Mouse (Mus musculus): ENCODE measurements around the gene Sf3b5. TPM values are rescaled to one million over a fixed set of nuclear protein-coding genes. Genes with fewer than 3 reads are reported as not detected.

Sf3b5 gene
- 36.6 and 43.4 TPM in 2 replicates for polyA plus RNA-seq (2015; fragmentation: Nextera tagmentation; extraction: Ambion mirVana)

DNA sequence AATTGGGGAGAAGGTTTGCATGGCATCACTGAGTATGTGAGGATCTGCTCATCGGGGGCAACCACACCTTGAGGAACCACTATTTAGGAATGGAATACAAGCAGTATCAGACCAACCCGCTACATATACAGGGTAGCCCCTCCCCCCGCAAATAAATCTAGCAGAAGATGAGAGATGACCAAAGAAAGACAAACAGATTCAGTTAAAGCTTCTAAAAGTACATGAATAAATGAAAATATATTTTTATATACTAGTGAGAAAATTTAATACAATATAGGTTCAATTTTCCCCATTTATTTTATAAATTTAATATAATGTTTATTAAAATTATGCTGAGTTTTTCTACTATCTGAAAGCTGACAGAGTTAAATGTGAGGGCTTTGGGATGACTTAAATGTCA lies at the start of gene Sf3b5:
Sf3b5 (plus strand) TSS at position 301 of the 400 bp plus-strand sequence.
- Histone ChIP-seq H3K4me1 (peaks cover 10% of the 10 kb centered on the region), H3K27ac (no peak within 1 kb of the TSS), H3K36me3 (no peaks in the 10 kb centered on the region), H3K27me3 (replicated peaks) (no peaks in the 10 kb centered on the region), H3K4me2 (no peak within 1 kb of the TSS), H3K9ac (no peak within 1 kb of the TSS), H3K4me3 (replicated peaks) (no peak within 1 kb of the TSS), H3K9me3 (no peaks in the 10 kb centered on the region)
- WGBS: 84% methylated on average over 3 of the region's 3 CpGs
- ATAC-seq (ENCODE audit: insufficient read depth, low FRiP score, low read depth): no peak

DNA sequence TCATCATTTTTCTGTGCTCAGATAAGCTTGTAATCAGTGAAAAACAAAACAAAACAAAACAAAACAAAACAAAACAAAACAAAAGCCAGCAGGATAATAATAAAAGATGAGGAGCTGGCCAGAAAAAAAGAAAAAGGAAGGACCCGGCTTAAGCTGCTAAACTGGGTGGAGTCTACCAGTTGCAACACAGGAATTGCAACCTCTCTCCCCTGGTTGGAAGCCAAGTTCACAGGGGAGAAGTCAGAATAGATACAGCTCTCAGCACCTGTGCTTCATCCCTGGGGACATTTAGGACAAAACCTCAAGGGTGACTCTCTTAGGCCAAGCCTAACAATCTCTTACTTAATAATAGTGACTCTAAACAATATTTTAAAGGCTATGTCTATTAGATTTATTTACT lies 49.3 kb upstream of the Sf3b5 start:
- no peak for ATAC-seq (ENCODE audit: insufficient read depth, low FRiP score, low read depth)
- Histone ChIP-seq H3K27ac (no peak overlapping the region), H3K4me3 (replicated peaks) (no peak overlapping the region), H3K4me2 (no peak overlapping the region), H3K9ac (no peak overlapping the region), H3K4me1 (no peaks in the 10 kb centered on the region), H3K36me3 (no peaks in the 10 kb centered on the region), H3K9me3 (no peaks in the 10 kb centered on the region), H3K27me3 (replicated peaks) (no peaks in the 10 kb centered on the region)
- 27% methylated on average over 1 of the region's 1 CpGs for whole genome bisulfite sequencing

- no peaks in the 10 kb centered on the region for H3K36me3 ChIP-seq
- no peaks in the 10 kb centered on the region for H3K4me1 ChIP-seq
- H3K4me3 ChIP-seq (replicated peaks): no peak overlapping the region
- no peaks in the 10 kb centered on the region for H3K9me3 ChIP-seq
- no peak overlapping the region for H3K9ac ChIP-seq
- WGBS: 72% methylated on average over 4 of the region's 4 CpGs
- ATAC-seq (ENCODE audit: insufficient read depth, low FRiP score, low read depth): no peak
- H3K27ac ChIP-seq: no peak overlapping the region
- H3K27me3 ChIP-seq (replicated peaks): no peaks in the 10 kb centered on the region
- no peak overlapping the region for H3K4me2 ChIP-seq
These were observed 47.9 kb upstream of the Sf3b5 start for GRCm38 (mm10) chr10:12957271-12957670.

DNA sequence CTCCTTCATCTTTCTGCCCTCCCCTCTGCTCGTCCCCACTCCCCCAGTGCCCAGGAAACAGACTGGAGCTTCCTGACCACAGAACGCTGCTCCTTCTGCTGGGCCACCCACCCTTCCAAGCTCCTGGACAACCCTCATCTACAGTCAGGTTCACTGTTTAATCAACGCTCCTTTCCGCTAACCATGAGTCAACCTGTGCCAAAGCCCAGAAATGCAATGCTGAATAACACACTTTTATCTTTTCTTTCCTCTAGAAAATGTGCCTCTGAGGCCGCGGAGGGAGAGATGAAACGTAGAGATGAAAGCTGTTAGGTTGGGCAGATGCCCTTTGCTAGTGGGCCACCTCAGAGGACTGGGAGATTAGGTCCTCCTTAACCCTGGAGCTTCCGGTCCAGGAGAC lies 43.6 kb upstream of the Sf3b5 start:
- Histone ChIP-seq H3K4me2 (no peak overlapping the region), H3K27me3 (replicated peaks) (no peaks in the 10 kb centered on the region), H3K4me3 (replicated peaks) (no peak overlapping the region), H3K9me3 (no peaks in the 10 kb centered on the region), H3K9ac (no peak overlapping the region), H3K36me3 (no peaks in the 10 kb centered on the region), H3K4me1 (no peaks in the 10 kb centered on the region), H3K27ac (no peak overlapping the region)
- no peak for ATAC-seq (ENCODE audit: insufficient read depth, low FRiP score, low read depth)
- WGBS: 78% methylated on average over 8 of the region's 8 CpGs

DNA sequence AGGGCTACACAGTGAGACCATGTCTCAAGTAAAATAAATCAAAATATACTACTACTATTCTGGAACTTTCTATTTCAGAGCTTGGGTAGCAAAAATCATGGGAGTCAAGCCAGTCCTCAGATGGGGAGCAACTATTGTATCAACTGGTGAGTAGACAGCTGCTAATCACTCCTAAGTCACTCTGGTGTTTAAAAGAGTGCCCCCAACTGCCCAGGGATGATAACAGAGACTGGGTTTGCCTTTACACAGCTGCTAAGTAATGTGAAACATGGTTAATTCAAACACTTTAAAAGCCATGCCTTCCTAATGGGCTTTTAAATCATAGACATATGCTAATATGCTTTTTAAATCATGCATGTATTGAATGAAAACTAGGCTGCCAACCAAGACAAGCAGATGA lies 42.9 kb upstream of the Sf3b5 start:
- no peaks in the 10 kb centered on the region for H3K27me3 ChIP-seq (replicated peaks)
- H3K27ac ChIP-seq: no peak overlapping the region
- H3K9me3 ChIP-seq: no peaks in the 10 kb centered on the region
- H3K36me3 ChIP-seq: no peaks in the 10 kb centered on the region
- peak; percentile 54; the same call in 1 of the 2 replicates for ATAC-seq (ENCODE audit: insufficient read depth, low FRiP score, low read depth)
- no peak overlapping the region for H3K9ac ChIP-seq
- H3K4me3 ChIP-seq (replicated peaks): no peak overlapping the region
- no peak overlapping the region for H3K4me2 ChIP-seq
- H3K4me1 ChIP-seq: no peaks in the 10 kb centered on the region

- H3K4me2 ChIP-seq: peak overlapping the region; percentile 88
- H3K36me3 ChIP-seq: no peaks in the 10 kb centered on the region
- ATAC-seq (ENCODE audit: insufficient read depth, low FRiP score, low read depth): peak; percentile 51; the same call in 1 of the 2 replicates
- WGBS: 8% methylated on average over 29 of the region's 29 CpGs
- H3K9ac ChIP-seq: peak overlapping the region; percentile 32
- no peaks in the 10 kb centered on the region for H3K9me3 ChIP-seq
- peak overlapping the region; percentile 60 for H3K4me3 ChIP-seq (replicated peaks)
- no peaks in the 10 kb centered on the region for H3K4me1 ChIP-seq
- H3K27ac ChIP-seq: no peak overlapping the region
- H3K27me3 ChIP-seq (replicated peaks): no peaks in the 10 kb centered on the region
These were observed 41.6 kb upstream of the Sf3b5 start for GRCm38 (mm10) chr10:12963362-12964147.

DNA sequence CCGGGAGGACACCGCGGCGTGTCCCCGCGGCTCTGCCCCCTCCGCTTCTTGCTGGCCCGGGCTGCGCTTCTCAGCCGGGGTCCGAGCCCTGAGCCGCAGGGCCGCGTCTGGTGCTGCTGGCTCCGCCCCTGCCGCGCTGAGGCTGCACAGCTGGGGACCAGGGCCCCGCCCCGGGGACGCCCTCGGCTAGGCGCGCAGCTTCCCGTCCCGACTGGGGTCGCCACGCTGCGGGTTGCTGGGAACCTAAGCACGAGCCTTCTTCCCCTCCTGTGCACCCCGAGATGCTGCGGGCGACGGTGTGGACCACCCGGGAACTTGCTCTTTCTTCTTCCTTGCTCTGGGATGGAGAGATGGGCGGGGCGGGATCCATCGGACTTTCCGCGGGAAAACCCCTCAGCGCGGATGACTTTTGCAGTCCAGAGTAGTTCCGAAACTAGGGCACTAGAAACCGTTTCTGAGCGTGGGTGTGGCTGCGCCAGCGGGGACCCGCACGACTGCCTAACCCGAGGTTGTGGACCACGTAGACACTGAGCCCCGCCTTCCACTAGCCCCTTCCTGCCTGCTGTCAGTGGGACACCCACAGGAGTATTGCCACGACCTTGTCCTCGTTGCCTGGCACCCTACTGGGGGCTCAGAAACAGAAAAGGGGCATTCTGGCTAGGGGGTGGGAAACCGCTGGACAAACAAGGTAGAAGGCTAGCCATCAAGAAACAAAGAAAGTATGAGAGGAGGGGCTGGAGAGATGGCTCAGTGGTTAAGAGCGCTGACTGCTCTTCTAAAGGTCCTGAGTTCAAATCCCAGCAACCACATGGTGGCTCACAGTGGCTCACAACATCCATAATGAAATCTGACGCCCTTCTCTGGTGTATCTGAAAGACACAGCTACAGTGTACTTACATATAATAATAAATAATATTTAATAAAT lies 40.7 kb upstream of the Sf3b5 start, which contains the start of gene Stx11:
Stx11 (minus strand) TSS at position 148 of the 925 bp plus-strand sequence.
- Histone ChIP-seq H3K4me2 (peak within 1 kb of the TSS; percentile 88), H3K9me3 (no peaks in the 10 kb centered on the region), H3K4me3 (replicated peaks) (peak within 1 kb of the TSS; percentile 60), H3K27ac (no peak within 1 kb of the TSS; the same call in 1 of the 2 replicates), H3K27me3 (replicated peaks) (no peaks in the 10 kb centered on the region), H3K9ac (peak within 1 kb of the TSS; percentile 32), H3K4me1 (no peaks in the 10 kb centered on the region), H3K36me3 (no peaks in the 10 kb centered on the region)
- WGBS: 4% methylated on average over 56 of the region's 56 CpGs
- ATAC-seq (ENCODE audit: insufficient read depth, low FRiP score, low read depth): peak; percentile 91

GRCm38 (mm10) chr10:12965669-12966180 lies 39.4 kb upstream of the Sf3b5 start:
- 61% methylated on average over 5 of the region's 5 CpGs for WGBS
- H3K9me3 ChIP-seq: no peaks in the 10 kb centered on the region
- no peaks in the 10 kb centered on the region for H3K27me3 ChIP-seq (replicated peaks)

GRCm38 (mm10) chr10:12974572-12974971 lies 30.6 kb upstream of the Sf3b5 start:
- no peak overlapping the region for H3K27ac ChIP-seq
- no peak for ATAC-seq (ENCODE audit: insufficient read depth, low FRiP score, low read depth)
- 90% methylated on average over 6 of the region's 6 CpGs for WGBS
- no peak overlapping the region for H3K4me2 ChIP-seq
- H3K36me3 ChIP-seq: no peaks in the 10 kb centered on the region
- H3K9me3 ChIP-seq: no peaks in the 10 kb centered on the region
- H3K4me3 ChIP-seq (replicated peaks): no peak overlapping the region
- H3K4me1 ChIP-seq: no peaks in the 10 kb centered on the region
- no peaks in the 10 kb centered on the region for H3K27me3 ChIP-seq (replicated peaks)
- H3K9ac ChIP-seq: no peak overlapping the region

More at GRCm38 (mm10) chr10:12965669-12966180, 39.4 kb upstream of the Sf3b5 start:
- H3K9ac ChIP-seq: no peak overlapping the region
- no peak overlapping the region for H3K27ac ChIP-seq
- no peaks in the 10 kb centered on the region for H3K36me3 ChIP-seq
- ATAC-seq (ENCODE audit: insufficient read depth, low FRiP score, low read depth): no peak
- H3K4me3 ChIP-seq (replicated peaks): no peak overlapping the region
- no peaks in the 10 kb centered on the region for H3K4me1 ChIP-seq
- no peak overlapping the region for H3K4me2 ChIP-seq

- Histone ChIP-seq H3K9ac (no peak overlapping the region), H3K4me3 (replicated peaks) (no peak overlapping the region), H3K9me3 (no peaks in the 10 kb centered on the region), H3K4me2 (no peak overlapping the region), H3K4me1 (no peaks in the 10 kb centered on the region), H3K27me3 (replicated peaks) (no peaks in the 10 kb centered on the region), H3K36me3 (no peaks in the 10 kb centered on the region), H3K27ac (no peak overlapping the region)
- WGBS: 81% methylated on average over 3 of the region's 3 CpGs
- no peak for ATAC-seq (ENCODE audit: insufficient read depth, low FRiP score, low read depth)
These were observed 29.7 kb upstream of the Sf3b5 start for GRCm38 (mm10) chr10:12975461-12975860.

DNA sequence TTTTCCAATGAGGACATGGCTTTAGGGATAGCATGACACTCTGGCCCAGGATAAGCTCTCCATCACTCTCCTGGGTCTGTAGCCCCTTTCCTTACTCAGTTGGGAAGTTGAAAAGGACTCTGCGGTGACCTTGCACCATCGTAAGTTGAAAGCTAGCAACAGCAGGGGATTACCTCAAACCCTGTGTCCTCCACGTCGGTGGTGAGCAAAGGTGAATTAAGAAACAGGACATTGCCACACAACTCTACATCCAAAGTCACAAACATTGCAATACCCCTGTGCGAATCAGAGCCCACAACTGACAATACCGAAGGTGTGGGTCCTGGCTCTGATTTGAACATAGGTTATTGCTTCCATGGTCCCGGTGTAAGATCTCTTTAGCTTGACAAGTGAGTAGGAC lies 29.2 kb upstream of the Sf3b5 start:
- no peaks in the 10 kb centered on the region for H3K36me3 ChIP-seq
- no peak overlapping the region for H3K9ac ChIP-seq
- H3K4me1 ChIP-seq: no peaks in the 10 kb centered on the region
- H3K27ac ChIP-seq: no peak overlapping the region
- no peak overlapping the region for H3K4me2 ChIP-seq
- no peak for ATAC-seq (ENCODE audit: insufficient read depth, low FRiP score, low read depth)
- H3K9me3 ChIP-seq: no peaks in the 10 kb centered on the region
- whole genome bisulfite sequencing: 83% methylated on average over 7 of the region's 7 CpGs
- no peak overlapping the region for H3K4me3 ChIP-seq (replicated peaks)
- H3K27me3 ChIP-seq (replicated peaks): no peaks in the 10 kb centered on the region

- H3K9ac ChIP-seq: no peak overlapping the region
- no peaks in the 10 kb centered on the region for H3K27me3 ChIP-seq (replicated peaks)
- no peak overlapping the region for H3K4me3 ChIP-seq (replicated peaks)
- WGBS: 81% methylated on average over 7 of the region's 7 CpGs
- no peak overlapping the region for H3K27ac ChIP-seq
- H3K36me3 ChIP-seq: no peaks in the 10 kb centered on the region
- H3K4me1 ChIP-seq: no peaks in the 10 kb centered on the region
- no peak overlapping the region for H3K4me2 ChIP-seq
- no peak for ATAC-seq (ENCODE audit: insufficient read depth, low FRiP score, low read depth)
- H3K9me3 ChIP-seq: no peaks in the 10 kb centered on the region
These were observed 28.6 kb upstream of the Sf3b5 start for GRCm38 (mm10) chr10:12976552-12976951.
